Mouse (Mus musculus) activated CD4-positive, CD25-positive, alpha-beta regulatory T cell, adult 4 months (primary cell): ENCODE results near the gene Emc6. TPM values are rescaled to one million over a fixed set of nuclear protein-coding genes. Genes with fewer than 3 reads are reported as not detected.

Experiments
- ATAC-seq: one replicate; pipeline ENCODE4 v1.8.0; 2017
- polyA plus RNA-seq, 2 experiments: library from polyadenylated mRNA; unstranded; fragments of 100-300 nt; shearing (Covaris generic); gene quantifications; one replicate each; pipeline ENCODE4 v1.2.1; 2017

Gene Emc6
- polyA plus RNA-seq, result 10 to 100 TPM; 50.2 to 65.2 TPM

DNA sequence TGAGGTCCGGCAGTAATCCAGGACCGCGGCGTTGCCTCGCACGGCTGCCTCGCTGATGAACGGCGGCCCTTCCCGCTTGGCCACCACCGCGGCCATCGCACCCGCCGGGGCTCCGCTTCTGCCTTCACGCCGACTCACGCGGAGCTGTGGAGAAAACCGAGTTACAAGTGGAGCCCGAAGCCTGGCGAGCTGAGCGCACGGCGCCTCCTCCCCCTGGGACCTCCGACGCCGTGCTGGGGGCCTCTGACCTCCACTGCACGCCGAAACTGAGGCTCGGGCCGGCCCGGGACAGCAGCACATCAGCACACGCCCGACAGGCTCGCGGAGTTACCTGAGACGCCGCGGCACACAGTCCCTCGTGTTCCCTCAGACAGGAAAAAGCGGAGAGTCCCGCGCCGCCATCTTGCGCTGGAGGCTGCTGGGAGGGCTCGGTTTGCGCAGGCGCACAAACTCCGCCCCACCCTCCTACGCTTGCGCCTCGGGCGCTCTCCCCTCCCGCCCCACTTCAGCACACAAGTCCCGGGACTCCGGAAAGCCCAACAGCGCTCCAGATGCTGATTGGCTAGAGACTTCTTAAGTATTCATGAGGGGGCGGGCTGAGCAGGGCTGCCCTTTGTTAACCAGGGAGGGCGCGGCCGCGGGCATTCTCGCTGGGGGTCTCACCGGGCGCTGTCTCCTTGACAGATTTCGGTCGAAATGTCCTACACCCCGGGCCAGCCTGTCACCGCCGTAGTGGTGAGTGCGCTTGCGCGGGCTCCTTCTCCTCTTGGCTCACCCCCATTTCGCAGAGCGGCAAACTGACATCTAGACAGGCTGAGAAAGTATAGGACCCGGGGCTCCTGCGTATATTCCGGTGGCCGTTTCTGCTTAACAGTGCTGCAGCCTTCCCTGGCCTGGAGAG, at the start of gene Emc6, which contains the start of gene Tax1bp3:
Gene Emc6 (minus strand): TSS at position 430 of the 901 bp plus-strand sequence.
Gene Tax1bp3 (plus strand): TSS at position 476 of the 901 bp plus-strand sequence.
- ATAC-seq, result peak; percentile 97

DNA sequence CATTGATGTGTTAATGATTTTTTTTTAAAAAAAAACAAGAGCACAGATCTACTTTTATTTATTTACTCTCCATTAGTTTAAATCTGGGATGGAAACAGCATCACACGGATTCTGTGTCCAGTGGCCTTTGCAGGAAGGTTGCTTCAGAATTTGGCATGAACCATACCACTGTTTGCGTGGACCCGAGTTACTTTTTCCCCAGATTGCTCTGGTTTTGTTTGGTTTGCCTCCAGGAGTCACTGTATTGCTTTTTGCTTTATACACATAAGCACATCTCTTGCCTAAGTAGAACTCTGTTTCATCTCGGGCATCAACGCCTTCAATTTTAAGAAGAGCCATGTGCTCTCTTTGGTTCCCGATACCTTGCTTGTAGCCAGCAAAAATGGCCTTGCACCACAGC, 49.0 kb upstream of the Emc6 start:
- ATAC-seq, result no peak

DNA sequence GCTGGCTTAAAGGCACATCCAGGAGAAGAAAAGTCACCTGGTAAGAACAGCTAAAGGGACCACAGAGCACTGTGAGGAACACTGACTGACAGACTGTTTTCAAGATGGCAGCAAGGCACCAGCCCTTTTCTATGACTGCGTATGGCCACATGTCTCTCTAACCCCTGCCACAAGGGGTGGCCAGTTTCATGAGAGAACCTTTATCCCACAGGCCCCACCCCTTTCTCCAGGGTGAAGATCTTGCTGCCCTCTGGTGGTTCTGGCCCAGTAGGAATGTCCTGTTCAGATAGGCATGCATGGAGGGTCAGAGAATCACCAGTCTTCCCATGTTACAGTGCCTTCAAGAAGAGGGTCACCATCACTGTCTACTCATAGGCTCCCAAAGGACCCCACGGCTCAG, 47.1 kb upstream of the Emc6 start:
- ATAC-seq, result no peak

DNA sequence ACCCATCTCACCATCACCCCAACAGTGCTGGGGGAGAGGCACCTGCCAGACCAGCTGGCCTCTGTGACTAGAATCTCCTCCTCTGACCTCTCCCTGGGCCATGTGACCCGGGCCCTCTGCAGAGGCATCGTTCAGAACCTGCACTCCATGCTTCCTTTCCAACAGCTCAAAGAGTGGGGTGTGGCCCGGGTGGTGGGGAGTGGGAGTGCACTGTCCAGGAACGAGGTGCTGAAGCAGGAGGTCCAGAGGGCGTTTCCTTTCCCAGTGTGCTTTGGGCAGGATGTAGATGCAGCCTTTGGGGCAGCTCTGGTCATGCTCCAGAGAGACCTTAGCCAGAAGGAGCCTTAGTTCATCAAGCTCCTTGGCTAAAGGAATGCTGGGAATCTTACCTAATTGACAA, 46.0 kb upstream of the Emc6 start:
- ATAC-seq, result no peak

DNA sequence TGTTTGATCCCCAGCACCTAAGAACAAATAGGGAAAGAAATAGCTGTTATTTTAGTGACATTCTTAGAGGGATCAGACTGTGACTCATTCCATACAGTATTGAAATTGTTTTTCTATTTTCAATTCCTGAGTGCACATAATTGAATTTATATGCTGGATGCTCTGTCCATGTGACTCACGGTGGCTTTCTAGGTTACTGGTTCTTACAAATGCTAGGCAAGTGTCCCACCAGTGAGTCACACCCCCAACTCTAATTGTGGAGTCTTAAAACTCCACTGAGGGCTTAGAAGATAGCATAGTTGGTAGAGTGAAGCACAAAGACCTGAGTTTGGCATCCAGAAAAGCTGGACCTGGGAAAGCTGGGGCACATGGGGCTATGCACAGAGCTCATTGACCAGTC, 43.8 kb upstream of the Emc6 start:
- ATAC-seq, result no peak

DNA sequence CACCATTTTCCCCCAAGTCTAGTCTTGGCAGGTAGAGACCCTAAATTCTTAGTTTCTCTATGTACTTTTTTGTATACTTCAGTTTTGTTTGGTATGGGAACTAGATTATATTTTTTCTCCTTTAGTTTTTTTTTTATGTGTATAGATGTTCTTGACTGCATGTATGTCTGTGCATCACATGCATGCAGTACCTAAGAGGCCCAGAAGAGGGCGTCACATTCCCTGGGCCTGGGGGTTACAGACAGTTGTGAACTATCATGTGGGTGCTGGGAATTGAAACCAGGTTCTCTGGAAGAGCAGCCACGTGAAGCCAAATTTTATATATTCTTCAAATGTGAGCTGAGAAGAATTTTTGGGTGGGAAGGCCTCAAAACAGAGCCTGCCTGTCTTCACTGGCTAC, 42.8 kb upstream of the Emc6 start:
- no peak for ATAC-seq

DNA sequence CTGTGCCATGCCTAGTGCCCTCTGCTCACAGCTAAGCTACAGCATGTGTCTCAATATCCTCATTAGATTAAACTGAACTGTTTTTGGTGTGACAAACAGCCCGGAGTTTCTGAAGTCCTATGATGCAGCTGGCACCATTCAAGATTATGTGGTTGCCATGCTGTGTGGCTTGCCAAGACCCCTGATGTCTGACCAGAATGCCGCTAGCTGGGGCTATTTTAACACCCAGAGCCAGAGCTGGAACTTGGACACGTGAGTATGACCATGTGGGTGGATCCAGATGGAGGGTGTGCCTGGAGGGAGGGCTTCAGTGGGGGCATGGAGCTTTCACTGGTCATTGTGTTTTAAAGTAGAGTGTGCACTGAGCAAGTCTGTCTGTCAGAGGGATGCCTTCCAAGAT, 37.1 kb upstream of the Emc6 start:
- no peak for ATAC-seq

DNA sequence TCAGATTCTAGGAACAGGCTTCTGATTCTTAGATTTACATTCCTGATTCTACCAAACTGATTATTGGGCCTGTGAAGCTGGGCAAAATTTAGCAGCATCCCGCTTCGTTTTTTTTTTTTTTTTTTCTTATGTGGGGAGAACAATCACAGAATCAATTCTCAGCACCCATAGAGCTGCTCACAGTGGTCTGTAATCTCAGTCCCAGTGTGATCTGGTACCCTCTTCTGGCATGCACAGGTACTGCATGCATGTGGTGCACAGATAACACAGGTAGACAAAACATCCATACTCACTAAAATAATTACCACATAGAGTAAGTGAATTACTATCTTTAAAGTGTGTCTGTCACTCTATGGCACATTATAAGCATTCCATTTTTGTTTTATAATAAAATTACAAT, 30.8 kb upstream of the Emc6 start:
- no peak for ATAC-seq

DNA sequence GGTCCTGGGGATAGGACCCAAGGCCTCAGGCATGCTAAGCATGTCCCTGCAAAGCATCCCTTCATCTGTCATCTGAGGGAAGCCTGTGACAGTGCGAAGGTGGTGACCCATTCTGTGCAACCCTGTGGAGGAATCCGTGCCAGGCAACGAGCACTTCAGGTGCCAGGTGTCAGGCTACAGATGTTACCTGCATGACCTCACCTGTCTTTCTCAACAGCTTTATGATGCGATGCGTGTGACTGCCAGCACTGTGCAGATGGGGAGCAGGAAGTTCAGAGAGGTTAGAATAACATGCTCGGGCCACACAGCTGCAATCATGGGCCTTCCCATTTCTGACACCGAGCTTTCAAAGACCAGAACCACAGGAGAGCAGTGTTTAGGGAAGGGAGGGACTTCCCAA, 28.4 kb upstream of the Emc6 start:
- no peak for ATAC-seq

DNA sequence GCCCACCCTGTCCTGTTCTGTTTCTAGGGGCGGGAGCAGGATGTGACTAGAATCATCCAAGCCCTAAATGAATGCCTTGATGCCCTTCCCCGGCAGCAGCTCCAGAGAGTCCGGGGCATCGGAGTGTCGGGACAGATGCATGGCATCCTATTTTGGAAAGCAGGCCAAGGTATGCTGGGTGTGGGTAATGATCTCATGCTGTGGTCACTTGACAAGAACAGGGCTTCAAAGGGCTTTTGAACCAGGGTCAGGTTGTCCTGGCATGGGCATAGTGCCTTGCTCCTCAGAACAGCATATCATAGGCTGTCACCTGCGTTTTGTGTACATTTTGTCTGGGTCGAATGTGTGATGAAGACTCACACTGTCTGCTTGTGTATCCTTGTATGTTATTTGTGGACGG, 27.1 kb upstream of the Emc6 start:
- no peak for ATAC-seq

DNA sequence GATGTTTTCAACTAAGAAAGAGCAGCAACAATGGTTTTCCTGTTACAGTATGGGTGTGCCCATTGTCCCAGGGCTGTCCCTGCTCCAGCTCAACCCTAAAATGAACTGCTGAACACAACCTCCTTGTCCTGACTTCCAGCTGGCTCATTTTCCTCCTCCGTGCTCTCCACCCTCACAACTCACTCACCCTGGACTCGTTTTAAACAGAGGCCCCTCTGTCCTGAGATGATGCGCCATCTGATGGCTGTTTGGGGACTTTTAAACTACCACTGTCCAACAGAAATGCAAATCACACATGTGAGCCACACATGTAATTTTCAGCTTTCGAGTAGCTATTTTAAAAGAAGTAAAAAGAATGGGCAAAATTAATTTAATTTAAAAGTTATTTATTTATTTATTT, 24.8 kb upstream of the Emc6 start:
- ATAC-seq, result no peak

DNA sequence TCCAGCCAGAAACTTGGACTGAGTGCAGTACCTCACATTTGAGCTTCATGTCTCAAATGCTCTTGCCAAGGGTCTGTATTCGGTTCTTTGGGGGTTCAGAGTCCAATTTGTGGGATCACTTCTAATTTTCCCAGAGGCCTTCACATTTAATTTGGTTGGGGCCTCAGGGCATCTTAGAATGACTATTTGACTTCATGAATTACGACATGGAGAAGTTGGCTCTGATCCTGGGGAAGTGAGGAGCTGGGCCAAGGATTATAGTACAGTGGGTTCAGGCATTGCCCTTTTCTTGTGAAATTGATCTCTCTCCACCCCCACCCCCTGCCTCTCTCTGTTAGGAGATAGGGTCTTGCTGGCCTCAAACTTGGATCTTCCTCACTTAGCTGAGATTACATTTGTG, 24.2 kb upstream of the Emc6 start:
- ATAC-seq, result no peak

DNA sequence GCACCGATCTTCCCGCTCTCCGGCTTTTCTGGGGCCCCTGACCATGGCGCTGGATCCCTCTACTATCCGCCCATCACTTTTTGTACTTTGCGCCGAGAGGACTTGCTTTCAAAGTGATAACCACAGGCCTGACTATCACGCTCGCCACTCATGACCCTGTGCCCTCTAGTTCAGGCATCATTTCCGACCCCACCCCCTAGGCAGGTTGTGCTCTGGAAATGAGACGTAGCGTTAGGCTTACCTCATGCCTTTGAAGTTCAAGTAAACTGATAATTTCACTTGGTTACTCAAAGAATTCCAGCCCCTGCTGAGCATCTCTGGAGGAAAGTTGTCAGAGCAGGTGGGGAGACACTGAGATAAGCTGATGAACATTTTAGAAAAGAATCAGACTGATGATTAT, 23.0 kb upstream of the Emc6 start:
- ATAC-seq, result no peak

DNA sequence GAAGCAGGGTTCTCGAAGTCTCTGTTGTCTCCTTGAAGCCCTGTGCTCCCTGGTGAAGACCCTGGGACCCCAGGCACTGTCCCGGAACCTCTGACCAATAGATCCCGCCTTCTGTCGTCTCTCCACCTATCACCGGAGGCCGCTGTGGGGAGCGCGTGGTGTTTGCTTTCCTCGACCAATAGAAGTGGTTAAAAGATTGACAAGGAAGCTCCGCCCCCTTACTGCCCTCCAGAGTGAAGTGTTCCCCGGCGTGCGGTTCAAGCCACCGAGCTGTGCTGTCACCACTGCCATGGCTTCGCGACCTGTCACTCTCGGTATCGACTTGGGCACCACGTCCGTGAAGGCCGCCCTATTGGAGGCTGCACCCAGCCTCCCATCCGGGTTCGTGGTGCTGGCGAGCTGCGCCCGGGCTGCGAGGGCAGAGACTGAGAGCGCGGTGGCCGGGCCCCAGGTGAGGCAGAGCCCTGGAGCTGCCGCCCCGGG, 22.4 kb upstream of the Emc6 start, which contains the start of gene Shpk:
Gene Shpk (plus strand): TSS at position 231 of the 483 bp plus-strand sequence.
- ATAC-seq, result peak; percentile 96

DNA sequence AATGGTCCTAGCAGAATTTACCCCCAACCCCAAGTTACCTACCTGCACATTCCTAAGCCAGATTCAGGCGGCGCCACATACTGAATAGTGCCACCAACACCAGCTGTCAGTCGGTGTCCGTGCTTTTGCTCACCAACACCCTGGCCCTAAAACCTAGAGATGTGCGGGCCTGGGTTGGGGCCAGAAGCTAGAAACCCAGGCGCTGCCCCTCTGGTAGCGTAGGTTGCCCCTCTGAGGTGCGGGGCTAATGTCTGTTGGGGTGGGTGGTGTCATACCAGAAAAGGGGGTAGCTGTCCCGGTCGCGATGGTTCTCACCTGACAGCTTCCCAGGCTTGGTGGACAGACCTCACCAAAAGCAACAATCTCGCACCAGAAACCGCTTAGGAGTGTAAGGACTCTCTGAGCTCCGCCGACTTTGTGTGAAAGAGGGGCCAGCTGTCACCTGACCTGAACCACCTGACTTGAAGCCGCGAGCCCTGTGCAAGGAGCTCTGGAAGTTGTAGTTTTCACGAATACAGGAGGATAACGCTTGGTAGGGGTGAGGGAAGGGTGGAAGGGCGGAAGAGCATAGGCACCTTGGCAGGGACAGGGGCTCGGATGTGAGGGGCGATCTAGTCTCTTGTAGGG, 21.9 kb upstream of the Emc6 start, which contains the start of gene Ctns:
Gene Ctns (minus strand): TSS at position 440 of the 627 bp plus-strand sequence.
- peak; percentile 85 for ATAC-seq

DNA sequence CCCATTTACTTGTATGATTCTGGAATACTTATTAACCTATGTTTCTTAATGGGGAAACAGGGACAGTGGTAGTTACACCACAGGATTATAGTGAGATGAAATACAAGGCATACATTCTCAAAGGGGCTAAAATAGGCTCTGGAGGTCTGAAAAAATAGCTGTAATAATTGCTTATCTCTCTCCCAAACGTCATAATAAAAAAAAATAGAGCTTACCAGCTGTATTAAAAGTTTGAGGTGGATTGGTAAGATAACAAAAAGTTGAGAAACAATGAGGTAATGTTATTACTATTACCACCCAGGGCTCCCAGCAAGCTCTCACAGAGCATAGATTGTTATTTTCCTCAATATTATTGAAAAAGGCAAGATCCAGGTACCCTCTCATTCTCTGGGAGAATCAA, 21.4 kb upstream of the Emc6 start:
- ATAC-seq, result no peak

DNA sequence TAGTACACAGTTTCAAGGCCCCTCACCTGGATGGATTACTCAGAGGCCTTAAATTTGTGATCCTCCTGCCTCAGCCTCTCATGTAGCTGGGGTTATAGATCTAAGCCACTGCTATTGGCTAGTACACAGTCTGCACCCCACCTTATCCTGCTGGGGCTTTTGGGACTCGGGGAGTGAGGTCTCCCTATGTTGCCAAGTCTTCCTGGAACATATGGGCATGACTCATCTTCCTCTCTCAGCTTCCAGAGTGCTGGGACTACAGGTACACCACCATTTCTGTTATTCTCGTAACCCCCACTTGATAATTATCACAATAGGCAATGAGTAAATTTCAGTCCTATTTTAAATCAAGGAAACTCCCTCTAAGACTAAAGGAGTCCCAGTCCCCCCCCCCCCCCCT, 17.6 kb upstream of the Emc6 start:
- no peak for ATAC-seq

DNA sequence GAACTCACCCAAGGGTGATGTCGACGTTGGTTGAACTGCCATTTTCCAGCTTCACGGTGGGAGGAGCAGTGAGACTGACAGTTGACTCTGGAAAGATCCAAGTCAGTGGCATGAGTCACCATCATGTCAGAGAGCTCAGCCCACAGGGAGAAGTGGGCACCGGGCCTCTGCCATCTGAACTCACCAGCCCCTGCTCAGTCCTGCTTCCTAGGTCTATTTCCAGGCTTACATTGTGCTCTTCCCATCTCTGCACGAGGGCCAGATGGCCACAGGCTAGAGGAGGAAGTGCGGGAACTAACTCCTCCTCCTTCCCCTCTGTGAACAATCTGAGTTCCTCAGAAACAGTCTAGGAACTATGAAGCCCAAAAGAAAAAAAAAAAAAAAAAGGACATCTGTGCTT, 16.2 kb upstream of the Emc6 start:
- ATAC-seq, result no peak

DNA sequence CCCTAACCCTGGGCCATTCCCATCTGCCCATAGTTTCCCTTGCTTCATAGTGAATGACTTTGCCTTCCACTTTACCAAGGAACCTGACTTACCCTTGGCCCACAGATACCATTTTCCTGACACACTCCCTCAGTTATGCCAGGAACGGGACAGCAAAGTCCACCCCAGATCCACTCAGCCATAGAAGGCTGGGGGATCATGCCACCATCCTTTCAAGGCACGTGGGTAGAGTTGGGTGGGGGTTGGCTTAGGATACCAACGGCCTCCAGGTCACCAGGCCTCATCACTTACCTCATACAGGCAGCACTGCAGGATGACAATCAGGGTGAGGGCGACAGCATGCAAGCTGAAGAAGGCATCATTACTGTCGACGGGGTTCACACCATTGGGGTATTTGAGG, 10.4 kb upstream of the Emc6 start:
- no peak for ATAC-seq

DNA sequence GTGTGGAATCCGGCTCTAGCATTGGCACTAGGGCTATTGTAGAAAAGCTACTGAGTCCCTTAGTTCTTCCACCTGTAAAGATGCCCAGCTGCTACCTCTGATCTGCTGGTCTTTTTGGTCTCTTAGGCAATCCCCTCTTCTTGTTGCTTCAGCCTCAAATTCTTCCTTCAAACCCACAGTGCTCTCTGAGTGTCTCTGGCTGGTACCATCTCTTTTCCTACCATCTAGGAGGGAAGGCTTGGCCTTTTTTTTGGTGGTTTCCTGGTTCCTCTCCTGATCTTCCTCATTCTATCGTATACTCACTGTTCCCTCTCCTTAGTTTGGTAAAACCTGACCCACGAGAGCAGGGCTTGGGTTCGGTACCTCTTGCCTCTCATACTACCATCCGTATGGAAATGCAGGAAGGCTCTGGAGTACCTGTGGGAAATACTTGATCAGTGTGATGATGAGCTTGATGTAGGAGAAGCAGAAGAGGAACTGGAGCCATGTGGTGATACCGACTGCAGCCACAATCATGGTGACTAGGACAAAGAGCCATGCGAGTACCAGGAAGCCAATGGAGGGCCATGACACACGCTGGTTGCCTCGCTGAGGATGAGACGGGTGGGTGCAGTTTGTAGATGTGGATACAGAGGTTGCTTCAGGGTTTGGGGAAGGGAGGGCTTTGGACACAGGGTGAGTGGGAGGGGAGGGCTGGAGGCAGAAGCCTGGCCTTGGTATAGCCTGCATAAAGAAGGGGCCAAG, 9.2 kb upstream of the Emc6 start:
- no peak for ATAC-seq

DNA sequence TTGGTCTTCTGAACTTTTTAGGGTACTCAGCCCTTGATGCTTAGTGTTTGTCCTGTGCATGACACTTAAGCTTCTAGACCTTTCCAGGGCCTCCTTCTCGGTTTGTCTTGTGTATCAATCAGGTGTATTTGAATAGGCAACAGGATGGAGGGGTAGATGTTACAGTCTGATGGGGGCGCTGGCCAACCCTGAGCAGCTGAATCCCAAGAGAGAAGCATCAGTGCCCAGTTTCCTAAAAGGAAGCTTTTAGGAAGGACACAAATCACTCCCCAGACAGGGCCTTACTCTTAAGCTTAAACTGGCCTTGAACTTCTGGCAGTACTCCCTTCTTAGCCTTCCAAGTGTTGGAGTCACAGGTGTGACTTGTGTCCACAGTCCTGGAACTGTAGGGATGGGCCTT, 1.1 kb upstream of the Emc6 start:
- ATAC-seq, result no peak

DNA sequence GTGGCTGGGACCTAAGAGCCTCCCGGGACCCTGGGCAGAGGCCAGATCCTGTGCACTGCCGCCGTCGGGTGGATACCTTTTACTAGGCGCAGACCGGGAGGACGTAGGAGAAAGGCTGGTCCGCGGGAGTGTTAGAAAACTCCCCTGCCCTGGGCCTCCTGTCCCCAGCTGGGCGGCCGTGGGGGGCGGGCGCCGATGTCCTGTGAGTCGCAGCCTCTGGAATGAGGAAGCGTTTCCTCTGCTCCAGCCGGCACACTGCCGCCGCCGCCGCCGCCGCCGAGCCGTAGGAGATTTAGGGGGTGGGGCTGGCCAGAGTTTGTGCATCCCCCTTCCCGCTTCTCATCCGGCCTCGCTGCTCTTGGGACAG, 655 bp upstream of the Emc6 start:
- ATAC-seq, result peak; percentile 3

DNA sequence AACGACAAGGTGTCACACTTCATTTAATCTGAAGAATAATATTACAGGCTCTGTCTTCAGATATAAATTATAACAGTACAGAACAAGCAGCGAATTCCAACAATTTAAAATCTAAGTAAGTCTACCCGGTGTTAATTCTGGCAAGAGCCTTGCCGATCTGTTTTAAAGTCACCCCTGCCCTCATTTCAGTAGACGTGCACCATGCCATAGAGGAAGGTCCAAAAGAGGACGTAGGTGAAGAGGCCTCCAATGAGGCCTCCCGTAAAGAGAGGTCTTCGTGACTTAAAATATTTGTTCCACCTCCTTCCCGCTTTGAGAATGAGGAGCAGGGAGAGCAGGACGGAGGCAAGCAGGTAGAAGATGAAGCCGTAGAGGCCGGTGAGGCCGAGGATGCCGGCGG, 651 bp downstream of the Emc6 start:
- no peak for ATAC-seq
